Mouse (Mus musculus) myocyte (in vitro differentiated cells): Measurements from ENCODE around the gene Brd2. TPM values are rescaled to one million over a fixed set of nuclear protein-coding genes. Genes with fewer than 3 reads are reported as not detected.
A peak's percentile ranks its signal among the peaks of the same experiment; 100 is the strongest.

ENCODE experiments used
- H3K27me3 ChIP-seq: one replicate; pipeline ENCODE4 v1.6.1; 2011; ENCODE audit not compliant: control insufficient read depth, insufficient read depth, insufficient read length
- H3K36me3 ChIP-seq: one replicate; pipeline ENCODE4 v1.6.1; 2011; ENCODE audit not compliant: control insufficient read depth, insufficient read depth
- H3K4me2 ChIP-seq: one replicate; pipeline ENCODE4 v1.6.1; 2011; ENCODE audit warnings: low read depth, control low read depth
- H3K4me3 ChIP-seq: one replicate; pipeline ENCODE4 v1.5.1; 2011; ENCODE audit warnings: mild to moderate bottlenecking, control low read depth, moderate library complexity
- H3K79me2 ChIP-seq: one replicate; pipeline ENCODE4 v1.6.1; 2011; ENCODE audit not compliant: control insufficient read depth, insufficient read depth
- H3ac ChIP-seq: one replicate; pipeline ENCODE4 v1.6.1; 2011; ENCODE audit not compliant: control insufficient read depth, insufficient read length
- E2F4 ChIP-seq: IDR thresholded peaks from one replicate; pipeline ENCODE4 v1.6.1; 2011; ENCODE audit warnings: mild to moderate bottlenecking, control low read depth, moderate library complexity; ENCODE audit not compliant: insufficient read depth
- MAX ChIP-seq: IDR thresholded peaks from one replicate; pipeline ENCODE4 v1.6.1; 2011; ENCODE audit warnings: low read depth, mild to moderate bottlenecking, control low read depth
- MYOD1 ChIP-seq, 3 experiments: IDR thresholded peaks; one replicate each; pipeline ENCODE4 v1.6.1; 2011; ENCODE audit warnings: control low read depth in 2 of 3, low read depth in 2 of 3, mild to moderate bottlenecking in 2 of 3, moderate library complexity in 1 of 3; ENCODE audit not compliant: insufficient read length in 2 of 3, control insufficient read depth in 1 of 3
- MYOG ChIP-seq, 3 experiments: IDR thresholded peaks; one replicate each; pipeline ENCODE4 v1.6.1; 2011; ENCODE audit warnings: control low read depth in 2 of 3, low read depth in 2 of 3, mild to moderate bottlenecking in 2 of 3; ENCODE audit not compliant: insufficient read length in 2 of 3, control insufficient read depth in 1 of 3, insufficient read depth in 1 of 3
- POLR2A ChIP-seq: IDR thresholded peaks from one replicate; pipeline ENCODE4 v1.6.1; 2011; ENCODE audit warnings: low read depth, mild to moderate bottlenecking, control low read depth, moderate library complexity; ENCODE audit not compliant: insufficient read length
- REST ChIP-seq: IDR thresholded peaks from one replicate; pipeline ENCODE4 v1.6.1; 2011; ENCODE audit warnings: mild to moderate bottlenecking, control low read depth, moderate library complexity; ENCODE audit not compliant: insufficient read depth, insufficient read length
- SRF ChIP-seq: IDR thresholded peaks from one replicate; pipeline ENCODE4 v1.6.1; 2011; ENCODE audit warnings: low read depth; ENCODE audit not compliant: control insufficient read depth, insufficient read length
- TCF12 ChIP-seq: IDR thresholded peaks from one replicate; pipeline ENCODE4 v1.6.1; 2011; ENCODE audit warnings: mild to moderate bottlenecking, control low read depth; ENCODE audit not compliant: poor library complexity, insufficient read depth, severe bottlenecking
- TCF3 ChIP-seq: IDR thresholded peaks from one replicate; pipeline ENCODE4 v1.6.1; 2011; ENCODE audit warnings: low read depth, control low read depth; ENCODE audit not compliant: insufficient read length
- USF1 ChIP-seq: IDR thresholded peaks from one replicate; pipeline ENCODE4 v1.6.1; 2011; ENCODE audit warnings: low read depth, mild to moderate bottlenecking, control low read depth, moderate library complexity
- polyA plus RNA-seq: library from polyadenylated mRNA; unstranded; fragments of >200 nt; fragmentation: generic; extraction: Trizol; gene quantifications from one replicate; pipeline ENCODE4 v1.2.1, GENCODE M21; 2012; ENCODE audit warnings: missing spikeins

The Brd2 gene
- polyA plus RNA-seq, 1 experiment = 90.1 TPM

DNA sequence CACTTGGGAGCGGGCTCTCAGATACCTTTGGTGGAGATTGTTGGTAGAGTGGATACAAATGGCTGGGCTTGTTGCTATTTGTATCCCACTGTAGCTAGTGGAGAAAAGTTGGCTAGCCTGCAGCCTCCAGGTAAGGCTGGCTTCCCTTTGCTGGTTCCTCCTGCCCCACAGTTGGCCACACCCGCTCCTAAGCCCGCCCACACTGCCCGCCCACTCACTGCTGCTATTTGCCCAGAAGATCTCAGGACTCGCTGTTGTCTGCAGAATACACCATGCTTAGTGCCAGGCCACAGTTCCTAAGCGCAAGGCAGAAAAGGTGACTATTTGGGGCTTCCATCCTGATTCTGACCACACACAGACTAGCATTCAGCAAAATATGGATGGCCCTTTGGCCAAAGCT lies 5.0 kb upstream of the Brd2 start:
- Histone ChIP-seq H3K36me3 (no peaks in the 10 kb centered on the region), H3K4me3 (no peak overlapping the region), H3K27me3 (no peaks in the 10 kb centered on the region), H3K4me2 (no peak overlapping the region), H3K79me2 (peaks cover 36% of the 10 kb centered on the region), H3ac (no peak overlapping the region)
- TF ChIP-seq REST (no peak), MYOD1 (IDR thresholded peaks at IDR 0.05; ENCODE audit: control insufficient read depth in 1 of 3, insufficient read length in 2 of 3, low read depth in 2 of 3) (no peak), MAX (no peak), MYOG (IDR thresholded peaks at IDR 0.05; ENCODE audit: control insufficient read depth in 1 of 3, insufficient read depth in 1 of 3, insufficient read length in 2 of 3, low read depth in 2 of 3) (no peak), TCF3 (no peak)

DNA sequence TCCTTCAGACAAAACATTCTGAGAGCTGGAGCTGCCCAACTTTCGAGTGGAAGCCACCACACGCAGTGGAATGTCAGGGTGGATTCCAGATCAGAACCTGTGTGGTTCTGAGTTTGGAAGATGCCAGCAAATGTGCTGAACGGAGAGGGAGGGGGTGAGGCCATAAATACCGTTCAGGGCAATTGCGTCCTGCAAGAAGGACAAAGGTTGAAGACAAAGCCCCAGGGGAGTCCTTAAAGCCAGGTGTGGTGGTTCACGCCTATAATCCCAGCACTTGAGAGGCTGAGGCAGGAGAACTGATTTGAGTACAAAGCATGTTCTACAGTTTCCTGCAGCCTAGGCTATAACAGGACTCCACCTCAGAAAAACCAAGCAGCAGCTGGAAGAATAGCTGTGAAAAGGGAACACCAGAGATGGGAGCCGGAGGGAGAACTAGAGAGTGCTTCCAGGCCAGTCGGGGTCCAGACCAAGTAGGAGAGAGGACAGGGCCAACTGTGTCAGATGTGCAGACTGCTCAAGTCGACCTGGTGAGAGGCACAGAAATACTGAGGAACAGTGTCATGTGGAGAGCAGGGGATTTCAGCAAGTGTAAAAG lies 4.5 kb upstream of the Brd2 start:
- Histone ChIP-seq H3K36me3 (no peaks in the 10 kb centered on the region), H3ac (no peak overlapping the region), H3K79me2 (peaks cover 36% of the 10 kb centered on the region), H3K4me3 (no peak overlapping the region), H3K27me3 (no peaks in the 10 kb centered on the region), H3K4me2 (no peak overlapping the region)
- TF ChIP-seq TCF3 (no peak), TCF12 (no peak), REST (no peak), POLR2A (no peak), MAX (no peak), MYOD1 (IDR thresholded peaks at IDR 0.05; ENCODE audit: control insufficient read depth in 1 of 3, insufficient read length in 2 of 3, low read depth in 2 of 3) (no peak), MYOG (IDR thresholded peaks at IDR 0.05; ENCODE audit: control insufficient read depth in 1 of 3, insufficient read depth in 1 of 3, insufficient read length in 2 of 3, low read depth in 2 of 3) (no peak), SRF (no peak)

- Histone ChIP-seq H3K36me3 (no peaks in the 10 kb centered on the region), H3K4me2 (peak overlapping the region; percentile 51), H3K27me3 (no peaks in the 10 kb centered on the region), H3K4me3 (peak overlapping the region; percentile 99), H3K79me2 (peaks cover 41% of the 10 kb centered on the region), H3ac (no peak overlapping the region)
- TF ChIP-seq MYOG (IDR thresholded peaks at IDR 0.05; ENCODE audit: control insufficient read depth in 1 of 3, insufficient read depth in 1 of 3, insufficient read length in 2 of 3, low read depth in 2 of 3) = no peak
- no peak for TF ChIP-seq TCF12
- TF ChIP-seq USF1 = peak; percentile 37
- TF ChIP-seq TCF3 = no peak
These were observed 2.2 kb upstream of the Brd2 start for GRCm38 (mm10) chr17:34124649-34125048.

- peak in 1 of 3 experiments; percentile 12 for TF ChIP-seq MYOD1 (IDR thresholded peaks at IDR 0.05; ENCODE audit: control insufficient read depth in 1 of 3, insufficient read length in 2 of 3, low read depth in 2 of 3)
- no peak for TF ChIP-seq POLR2A
- no peak for TF ChIP-seq REST
- peak overlapping the region; percentile 99 for H3K4me3 ChIP-seq
- peak overlapping the region; percentile 84 for H3K4me2 ChIP-seq
- H3K36me3 ChIP-seq = no peaks in the 10 kb centered on the region
- no peak overlapping the region for H3ac ChIP-seq
- peaks cover 46% of the 10 kb centered on the region for H3K79me2 ChIP-seq
- H3K27me3 ChIP-seq = no peaks in the 10 kb centered on the region
These were observed 1.1 kb upstream of the Brd2 start for GRCm38 (mm10) chr17:34123518-34123917.

DNA sequence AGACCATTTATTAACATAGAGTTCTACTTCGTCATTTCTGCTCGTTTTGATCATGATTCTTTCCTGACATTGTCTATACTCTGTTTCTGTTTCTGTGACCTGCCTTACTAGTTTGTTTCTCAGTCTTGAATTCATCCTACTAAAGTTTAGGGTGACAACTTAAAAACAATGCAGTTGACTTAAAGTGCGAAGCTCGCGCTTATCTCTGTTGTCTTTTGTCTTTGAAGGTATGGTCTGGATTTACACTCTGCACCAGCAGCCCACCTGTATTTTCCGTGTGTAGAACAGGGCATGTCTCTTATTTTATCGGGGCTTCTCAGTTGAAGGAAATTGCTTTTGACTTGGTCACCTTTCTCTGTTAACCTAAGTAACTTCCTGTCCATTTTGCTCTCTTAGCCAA lies 677 bp upstream of the Brd2 start:
- H3K4me2 ChIP-seq = peak overlapping the region; percentile 84
- peaks cover 48% of the 10 kb centered on the region for H3K79me2 ChIP-seq
- peak overlapping the region; percentile 37 for H3ac ChIP-seq
- peak overlapping the region; percentile 99 for H3K4me3 ChIP-seq
- H3K27me3 ChIP-seq = no peaks in the 10 kb centered on the region
- TF ChIP-seq TCF3 (no peak), TCF12 (no peak), MAX (no peak), REST (no peak), E2F4 (no peak)
- no peaks in the 10 kb centered on the region for H3K36me3 ChIP-seq

GRCm38 (mm10) chr17:34121879-34122187 lies 601 bp downstream of the Brd2 start:
- Histone ChIP-seq H3K4me3 (peak overlapping the region; percentile 99), H3ac (peak overlapping the region; percentile 37), H3K27me3 (no peaks in the 10 kb centered on the region), H3K36me3 (peaks cover 12% of the 10 kb centered on the region), H3K4me2 (peak overlapping the region; percentile 52), H3K79me2 (peaks cover 60% of the 10 kb centered on the region)
- TF ChIP-seq MYOD1 (IDR thresholded peaks at IDR 0.05; ENCODE audit: control insufficient read depth in 1 of 3, insufficient read length in 2 of 3, low read depth in 2 of 3) (peak in 1 of 3 experiments; percentile 15), MYOG (IDR thresholded peaks at IDR 0.05; ENCODE audit: control insufficient read depth in 1 of 3, insufficient read depth in 1 of 3, insufficient read length in 2 of 3, low read depth in 2 of 3) (peak in 1 of 3 experiments; percentile 12), MAX (no peak), SRF (no peak), POLR2A (peak; percentile 65)
